Mouse (Mus musculus) bone marrow macrophage, adult 2 months (primary cell): ENCODE measurements around the gene Foxo6.

ENCODE experiments used
- CTCF ChIP-seq: IDR thresholded peaks from 2 replicates; pipeline ENCODE4 v1.5.1; 2012; ENCODE audit warnings: low read depth, mild to moderate bottlenecking, low read length, moderate library complexity
- POLR2A ChIP-seq: IDR thresholded peaks from 2 replicates; pipeline ENCODE4 v1.6.1; 2012; ENCODE audit warnings: mild to moderate bottlenecking, low read depth, low read length, borderline replicate concordance

DNA sequence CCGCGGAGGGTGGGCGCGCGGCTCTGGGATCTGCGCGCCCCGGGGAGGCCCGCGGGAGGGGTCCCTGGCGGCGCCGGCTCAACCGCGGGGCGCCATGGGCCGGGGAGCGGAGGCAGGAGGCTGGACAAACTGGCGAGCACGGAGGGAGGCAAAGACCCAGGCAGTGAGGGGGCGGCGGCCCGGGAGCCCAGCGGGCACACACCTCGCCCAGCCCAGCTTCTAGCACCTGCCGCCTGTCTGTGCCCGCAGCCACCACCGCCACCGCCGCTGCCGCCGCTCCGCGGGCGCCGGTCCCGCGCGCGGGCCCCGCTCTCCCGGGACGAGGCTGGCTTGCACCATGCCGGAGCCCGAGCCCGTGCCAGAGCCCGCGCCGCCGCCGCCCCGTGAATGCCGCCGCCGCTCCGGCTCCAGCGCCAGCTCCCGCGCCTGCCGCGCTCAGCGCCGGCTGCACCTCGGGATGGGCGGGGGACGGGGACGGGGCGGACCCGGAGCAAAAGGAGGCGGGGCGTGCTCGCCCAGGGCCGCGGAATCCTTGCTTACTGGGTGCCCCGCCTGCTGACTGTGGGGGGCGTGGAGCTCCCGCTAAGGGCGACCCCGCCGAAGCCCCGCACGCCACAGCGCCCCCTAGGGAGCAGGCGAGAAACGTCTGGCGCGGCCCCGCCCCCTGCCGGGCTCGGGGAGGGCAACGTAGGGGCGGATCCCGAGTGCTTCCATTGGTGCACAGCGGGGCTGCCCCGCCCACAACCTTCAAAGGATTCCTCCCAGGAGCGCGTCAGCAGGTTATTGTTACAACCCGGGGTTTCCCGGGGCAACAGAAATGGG, at the start of gene Foxo6:
- TF ChIP-seq POLR2A (no peak), CTCF (no peak)
